Mouse (Mus musculus) gastrocnemius, postnatal 25 days (tissue): Measurements from ENCODE around the gene Ttll11. TPM values are rescaled to one million over a fixed set of nuclear protein-coding genes. Genes with fewer than 3 reads are reported as not detected.
A peak's percentile ranks its signal among the peaks of the same experiment; 100 is the strongest.

ENCODE experiments used
- DNase-seq: peaks from one replicate; pipeline ENCODE4 v3.0.0; 2022
- total RNA-seq, 2 experiments: library from RNA; stranded (reverse); gene quantifications; 1 replicate in 1 of 2; 2 replicates in 1 of 2; pipeline ENCODE4 v1.2.3; 2021

Gene Ttll11
- total RNA-seq, 2 experiments from 2014 or later, result 1.9 to 2.7 TPM

DNA sequence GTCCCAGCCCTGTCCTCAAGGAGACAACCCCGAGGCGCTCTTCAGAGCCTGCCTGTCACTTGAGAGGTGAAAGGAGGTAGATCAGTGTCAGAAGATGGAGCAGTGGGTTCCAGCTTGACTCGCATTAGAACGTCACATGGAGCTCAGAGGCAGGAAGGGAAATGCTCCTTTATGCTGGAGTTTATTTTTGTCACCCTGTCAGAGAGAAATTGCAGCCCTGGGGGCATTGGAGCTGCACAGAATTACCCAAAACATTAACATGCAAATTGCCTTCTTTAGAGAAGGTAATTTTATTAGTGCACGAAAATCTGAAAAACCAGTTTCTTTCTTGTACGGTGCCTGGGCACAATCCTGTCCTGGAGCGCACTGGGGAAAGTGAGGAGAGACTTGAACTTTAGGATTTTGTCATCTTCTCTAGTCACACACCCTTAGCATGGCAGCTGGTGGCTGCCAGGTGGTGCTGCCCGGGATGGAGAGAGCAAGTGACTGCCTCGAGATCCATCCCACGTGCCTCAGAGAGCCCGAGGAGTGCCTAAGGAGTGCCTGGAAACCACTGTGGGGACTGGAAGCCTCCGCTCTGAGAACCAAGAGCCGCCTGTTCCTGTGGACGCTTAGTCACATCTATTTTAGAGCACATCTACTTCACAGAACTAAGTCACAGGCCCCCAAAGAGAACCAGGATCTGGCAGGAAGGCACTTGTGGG, 211.7 kb downstream of the Ttll11 start:
- DNase-seq, result no peak

- no peak for DNase-seq
Measured at GRCm38 (mm10) chr2:35764328-35764727, 215.4 kb downstream of the Ttll11 start.

DNA sequence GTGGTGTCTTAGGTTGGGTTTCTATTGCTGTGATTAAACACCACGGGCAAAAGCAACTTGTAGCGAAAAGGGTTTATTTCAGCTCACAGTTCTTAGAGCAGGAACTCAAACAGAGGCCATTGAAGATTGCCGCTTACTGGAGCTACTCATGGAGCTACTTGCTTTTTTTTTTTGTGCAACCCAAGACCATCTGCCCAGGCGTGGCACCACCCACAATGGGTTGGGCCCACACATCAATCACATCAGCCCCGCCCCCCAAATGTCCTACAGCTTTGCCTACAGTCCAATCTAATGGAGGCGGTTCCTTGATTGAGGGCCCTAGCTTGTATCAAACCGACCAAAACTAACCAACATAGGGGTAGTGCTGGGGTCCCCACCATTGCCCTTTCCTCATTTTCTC, 215.9 kb downstream of the Ttll11 start:
- no peak for DNase-seq

- no peak for DNase-seq
Measured at GRCm38 (mm10) chr2:35761458-35761857, 218.3 kb downstream of the Ttll11 start.

- no peak for DNase-seq
Measured at GRCm38 (mm10) chr2:35760867-35761266, 218.8 kb downstream of the Ttll11 start.

- no peak for DNase-seq
Measured at GRCm38 (mm10) chr2:35760352-35760751, 219.4 kb downstream of the Ttll11 start.

- DNase-seq, result peak; percentile 26
Measured at GRCm38 (mm10) chr2:35756467-35756866, 223.2 kb downstream of the Ttll11 start.

- DNase-seq, result no peak
Measured at GRCm38 (mm10) chr2:35751781-35752505, 227.8 kb downstream of the Ttll11 start.

- no peak for DNase-seq
Measured at GRCm38 (mm10) chr2:35750533-35751141, 229.1 kb downstream of the Ttll11 start.

DNA sequence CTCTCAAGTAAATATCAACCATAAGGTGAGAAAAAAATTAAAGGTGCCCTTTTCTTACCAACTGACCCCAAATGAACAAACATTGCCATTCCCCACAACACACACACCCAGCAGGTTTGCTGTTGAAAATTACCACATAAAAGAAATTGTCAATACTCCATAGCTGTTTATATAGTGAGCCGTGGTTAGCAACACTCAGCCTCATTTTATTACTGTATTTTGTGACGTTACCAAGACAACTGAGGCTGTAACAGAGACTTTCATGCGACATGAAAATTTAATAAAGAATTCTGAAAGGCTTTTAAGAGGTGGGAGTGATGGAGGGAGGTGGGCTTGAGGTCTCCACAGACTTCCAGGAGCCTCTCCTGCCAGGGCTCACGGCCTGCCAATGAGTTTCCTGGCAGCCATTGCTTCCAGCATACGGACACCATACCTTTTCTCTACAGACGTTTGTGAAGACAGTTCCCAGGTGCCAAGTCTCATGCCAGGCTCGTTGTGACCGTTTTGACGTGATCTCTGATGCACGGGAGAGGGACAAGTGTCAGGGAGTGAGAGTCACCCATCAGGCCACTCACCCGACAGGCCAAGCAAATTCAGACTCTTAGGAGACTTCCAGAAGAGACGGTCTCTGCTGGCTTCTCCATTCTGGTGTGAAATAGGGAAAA, 232.2 kb downstream of the Ttll11 start:
- no peak for DNase-seq

DNA sequence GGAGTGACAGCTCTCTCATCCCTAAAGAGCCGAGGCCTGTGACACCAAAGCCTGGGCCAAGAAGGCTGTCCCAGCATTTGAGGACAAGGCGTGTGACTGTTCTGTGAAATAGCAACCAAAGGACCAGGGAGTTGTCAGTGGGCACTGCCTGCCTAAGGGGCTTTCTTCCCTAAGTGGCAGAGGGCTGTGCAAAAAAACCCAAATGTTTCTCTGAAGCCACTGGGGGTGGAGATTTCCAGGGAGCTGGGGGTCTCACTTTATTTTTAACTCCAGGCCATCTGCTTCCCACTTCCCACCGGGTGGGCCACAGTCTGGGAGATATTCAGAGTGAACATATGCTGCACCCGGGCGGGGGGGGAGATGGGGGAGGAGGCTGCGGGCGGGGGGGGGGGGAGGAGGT, 233.1 kb downstream of the Ttll11 start:
- no peak for DNase-seq

- DNase-seq, result no peak
Measured at GRCm38 (mm10) chr2:35745876-35746275, 233.8 kb downstream of the Ttll11 start.

- no peak for DNase-seq
Measured at GRCm38 (mm10) chr2:35739669-35740254, 240.0 kb downstream of the Ttll11 start.

- no peak for DNase-seq
Measured at GRCm38 (mm10) chr2:35737467-35738027, 242.2 kb downstream of the Ttll11 start.

DNA sequence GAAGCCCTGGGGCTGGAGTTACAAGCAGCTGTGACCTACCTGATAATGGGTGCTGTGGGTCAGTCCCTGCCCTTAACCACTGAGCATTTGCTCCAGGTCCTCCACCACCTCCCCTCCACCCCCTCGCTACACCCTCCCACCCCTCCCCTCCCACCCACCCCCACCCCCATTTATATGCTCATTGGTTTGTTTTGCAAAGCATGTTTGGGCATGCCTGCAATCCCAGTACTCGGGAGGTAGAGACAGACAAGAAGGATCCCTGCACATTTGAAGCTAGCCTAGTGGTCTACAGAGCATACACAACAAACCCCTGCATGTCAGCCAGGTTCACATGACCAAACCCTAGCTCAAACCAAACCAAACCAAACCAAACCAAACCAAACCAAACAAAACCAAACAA, 243.7 kb downstream of the Ttll11 start:
- DNase-seq, result no peak

- no peak for DNase-seq
Measured at GRCm38 (mm10) chr2:35735001-35735400, 244.7 kb downstream of the Ttll11 start.

- DNase-seq, result no peak
Measured at GRCm38 (mm10) chr2:35731671-35732449, 247.9 kb downstream of the Ttll11 start.

GRCm38 (mm10) chr2:35729077-35730065, 250.3 kb downstream of the Ttll11 start:
- peak; percentile 69 for DNase-seq

- no peak for DNase-seq
Measured at GRCm38 (mm10) chr2:35728633-35729032, 251.1 kb downstream of the Ttll11 start.

GRCm38 (mm10) chr2:35723691-35724090, 256.0 kb downstream of the Ttll11 start:
- no peak for DNase-seq
